Comparison of ENCODE assay signal across 24 mouse cellular contexts in genomic region chr4:32891341-32891740, GRCm38 (mm10). TPM values are rescaled to one million over a fixed set of nuclear protein-coding genes. Genes with fewer than 3 reads are reported as not detected.
DNase-seq lines count a peak whose midpoint lies in the region; ATAC-seq lines count a peak whose summit lies in the region.
"Had no signal": no experiment of that assay in that cellular context is flagged by ENCODE, and none has a peak within 500 bp of the region (broad histone marks: within the 10 kb centered on the region; RNA-seq: fewer than 3 reads in every experiment).

No protein-coding gene starts in this region.

- no peak overlapping the region for H3K9ac ChIP-seq in midbrain, embryonic 13.5 days (replicated peaks)
- H3K9ac ChIP-seq in midbrain, embryonic 11.5 days (ENCODE audit: low read length): no peak overlapping the region
- H3K9ac ChIP-seq: embryonic facial prominence, embryonic 13.5 days; embryonic facial prominence, embryonic 15.5 days; forebrain, embryonic 13.5 days; forebrain, embryonic 15.5 days had no signal

- H3K27ac ChIP-seq in heart, embryonic 10.5 days: 0 out of 2 replicates have a peak overlapping the region, but pooled peaks have one; percentile 24
- H3K27ac ChIP-seq in midbrain, embryonic 13.5 days: 0 out of 2 replicates have a peak overlapping the region, but pooled peaks have one; percentile 2
- no peak overlapping the region for H3K27ac ChIP-seq in midbrain, embryonic 11.5 days (ENCODE audit: low read depth, low read length)
- H3K27ac ChIP-seq: embryonic facial prominence, embryonic 15.5 days had no signal

- no peak overlapping the region for H3K4me3 ChIP-seq in heart, embryonic 10.5 days
- H3K4me3 ChIP-seq in midbrain, embryonic 13.5 days (replicated peaks): no peak overlapping the region
- H3K4me3 ChIP-seq in midbrain, embryonic 11.5 days (ENCODE audit: low read depth, low read length): no peak overlapping the region
- H3K4me3 ChIP-seq: embryonic facial prominence, embryonic 13.5 days; embryonic facial prominence, embryonic 15.5 days; forebrain, embryonic 13.5 days; forebrain, embryonic 15.5 days had no signal

- no peaks in the 10 kb centered on the region for H3K27me3 ChIP-seq in heart, embryonic 10.5 days (ENCODE audit: insufficient read depth, poor library complexity, severe bottlenecking)
- H3K27me3 ChIP-seq in midbrain, embryonic 13.5 days: no peaks in the 10 kb centered on the region
- H3K27me3 ChIP-seq in midbrain, embryonic 11.5 days (ENCODE audit: control insufficient read depth, insufficient read depth, low read length): no peaks in the 10 kb centered on the region
- H3K27me3 ChIP-seq: embryonic facial prominence, embryonic 13.5 days; embryonic facial prominence, embryonic 15.5 days; forebrain, embryonic 13.5 days; forebrain, embryonic 15.5 days had no signal

- no peak for DNase-seq in heart, embryonic 10.5 days (ENCODE audit: low spot score)
- no peak for DNase-seq in heart, postnatal 14 days
- no peak for DNase-seq in midbrain, embryonic 11.5 days (ENCODE audit: low spot score, missing footprints)
- DNase-seq in ES-CJ7 (ENCODE audit: low read depth, low spot score): peak; percentile 19
- peak; percentile 24 for DNase-seq in ZHBTc4 (ENCODE audit: low read depth, low spot score)
- DNase-seq in adrenal gland, postnatal 36 days: no peak
- DNase-seq: adrenal gland, adult 2 months; adrenal gland, postnatal 10 days; adrenal gland, postnatal 25 days; cerebellum, adult 11 months; cerebellum, adult 18-20 months; cerebellum, adult 8-10 months; cerebellum, adult 9-11 months; cerebellum, postnatal 14 days; cerebellum, postnatal 36 days; embryo, embryonic 11 days; forebrain, postnatal 0 days had no signal

- no peak for ATAC-seq in midbrain, embryonic 13.5 days
- no peak for ATAC-seq in midbrain, embryonic 11.5 days (ENCODE audit: low FRiP score)
- no peak for ATAC-seq in erythroblast, adult 5-6 weeks (replicated peaks; ENCODE audit: low FRiP score, poor library complexity, severe bottlenecking)
- ATAC-seq: forebrain, embryonic 13.5 days; forebrain, embryonic 15.5 days; forebrain, postnatal 0 days had no signal

- H3K9me3 ChIP-seq in heart, embryonic 10.5 days: peaks cover 27% of the 10 kb centered on the region
- peaks cover 18% of the 10 kb centered on the region; the same call in 1 of the 2 replicates for H3K9me3 ChIP-seq in midbrain, embryonic 13.5 days
- H3K9me3 ChIP-seq in midbrain, embryonic 11.5 days (ENCODE audit: control insufficient read depth, low read length): no peaks in the 10 kb centered on the region
- H3K9me3 ChIP-seq: G1E had no signal

- no peak overlapping the region for H3K4me2 ChIP-seq in midbrain, embryonic 13.5 days (replicated peaks)
- no peak overlapping the region for H3K4me2 ChIP-seq in midbrain, embryonic 11.5 days
- H3K4me2 ChIP-seq: embryonic facial prominence, embryonic 13.5 days; embryonic facial prominence, embryonic 15.5 days; forebrain, embryonic 13.5 days; forebrain, embryonic 15.5 days had no signal

- 91% methylated on average over 10 of the region's 10 CpGs for WGBS in heart, embryonic 10.5 days
- 85% methylated on average over 10 of the region's 10 CpGs for WGBS in midbrain, embryonic 13.5 days
- WGBS in midbrain, embryonic 11.5 days: 88% methylated on average over 10 of the region's 10 CpGs

- intact Hi-C loops in heart, postnatal 14 days (cut with DNase I): loop anchor here (5.0 kb wide), 1 partner anchor 56 kb away; no protein-coding TSS in a partner anchor

- H3K36me3 ChIP-seq in heart, embryonic 10.5 days: peaks cover 23% of the 10 kb centered on the region
- peaks cover 12% of the 10 kb centered on the region for H3K36me3 ChIP-seq in midbrain, embryonic 13.5 days
- H3K36me3 ChIP-seq in midbrain, embryonic 11.5 days (ENCODE audit: control insufficient read depth, insufficient read depth, low read length): no peaks in the 10 kb centered on the region
- H3K36me3 ChIP-seq: embryonic facial prominence, embryonic 15.5 days; G1E had no signal

- H3K4me1 ChIP-seq in heart, embryonic 10.5 days: peaks cover 24% of the 10 kb centered on the region
- peaks cover 21% of the 10 kb centered on the region for H3K4me1 ChIP-seq in midbrain, embryonic 13.5 days (replicated peaks)
- no peaks in the 10 kb centered on the region for H3K4me1 ChIP-seq in midbrain, embryonic 11.5 days (ENCODE audit: control insufficient read depth, insufficient read depth, low read length)

RNA-seq across cellular contexts. Expression of gene Ankrd6, which starts 59.3 kb away (rescaled TPM):
- polyA plus RNA-seq in heart, embryonic 10.5 days (2016; fragmentation: Nextera tagmentation; extraction: Ambion mirVana): 8.3 and 8.4 TPM in 2 replicates
- 1 to 10 TPM; 3.0 to 4.1 TPM for total RNA-seq in heart, postnatal 14 days (2021)
- 30.4 and 32.2 TPM in 2 replicates for polyA plus RNA-seq in midbrain, embryonic 13.5 days (2015; fragmentation: Nextera tagmentation; extraction: Ambion mirVana)
- 33.2 and 37.3 TPM in 2 replicates for polyA plus RNA-seq in midbrain, embryonic 11.5 days (2014; fragmentation: Nextera tagmentation; extraction: Ambion mirVana)
- 1 to 10 TPM; 1.6 to 3.1 TPM for total RNA-seq in adrenal gland, postnatal 36 days (2021)
- 0.77 TPM in 1 of 2 replicates, not detected in the other for total RNA-seq in erythroblast, adult 5-6 weeks (2015; ENCODE audit: low replicate concordance)
- total RNA-seq in erythroblast, adult 5-6 weeks (2017; ENCODE audit: low replicate concordance): 0.42 and 0.77 TPM in 2 replicates

Comparison
In these comparisons a context has a peak if more than half of its experiments do, and no peak if none do; other contexts are left out.
1. DNase-seq: peak in ES-CJ7 (single experiment) and ZHBTc4 (single experiment); none in heart, embryonic 10.5 days (single experiment), heart, postnatal 14 days (0 of 2), midbrain, embryonic 11.5 days (single experiment) and adrenal gland, postnatal 36 days (0 of 2).